Mouse (Mus musculus): ENCODE data around the gene Dnaaf2. TPM values are rescaled to one million over a fixed set of nuclear protein-coding genes. Genes with fewer than 3 reads are reported as not detected.

Dnaaf2 gene
- polyA plus RNA-seq, 1 experiment from 2014 or later: 11.3 TPM

DNA sequence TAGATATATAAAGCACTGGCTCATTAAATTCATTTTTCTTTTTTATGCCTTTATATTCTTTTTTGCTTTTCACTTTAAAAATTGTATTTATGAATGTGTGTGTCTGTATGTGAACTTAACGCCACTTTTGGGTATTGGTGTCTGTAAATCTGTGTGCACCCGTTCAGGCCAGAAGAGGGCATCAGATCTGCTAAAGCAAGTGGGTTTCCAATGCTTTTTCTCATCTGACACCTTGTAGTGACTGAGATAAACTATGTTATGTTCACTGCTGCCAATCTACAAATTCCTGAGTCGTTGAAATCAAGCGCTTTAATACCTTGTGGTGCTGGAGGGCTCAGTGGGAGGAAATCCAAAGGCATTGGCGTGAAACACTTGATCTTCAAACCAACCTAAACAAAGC is 12.8 kb upstream of the Dnaaf2 start:
- WGBS: 66% methylated on average over 5 of the region's 5 CpGs
- no peak overlapping the region for H3K27ac ChIP-seq (ENCODE audit: low read depth)
- ATAC-seq (ENCODE audit: insufficient read depth) (no peak), DNase-seq (peak; percentile 52)
- H3K9ac ChIP-seq: no peak overlapping the region
- no peak overlapping the region for H3K4me3 ChIP-seq (ENCODE audit: low read depth, low read length)
- no peak overlapping the region for H3K4me2 ChIP-seq
- H3K36me3 ChIP-seq (ENCODE audit: insufficient read depth): peaks cover 77% of the 10 kb centered on the region
- no peaks in the 10 kb centered on the region for H3K9me3 ChIP-seq (ENCODE audit: low read depth, low read length)
- H3K27me3 ChIP-seq (ENCODE audit: insufficient read depth, low read length): no peaks in the 10 kb centered on the region
- peak; percentile 38; the same call in 1 of the 2 replicates for TF ChIP-seq CTCF (IDR thresholded peaks at IDR 0.05; ENCODE audit: low read depth)
- no peaks in the 10 kb centered on the region for H3K4me1 ChIP-seq (ENCODE audit: insufficient read depth)

DNA sequence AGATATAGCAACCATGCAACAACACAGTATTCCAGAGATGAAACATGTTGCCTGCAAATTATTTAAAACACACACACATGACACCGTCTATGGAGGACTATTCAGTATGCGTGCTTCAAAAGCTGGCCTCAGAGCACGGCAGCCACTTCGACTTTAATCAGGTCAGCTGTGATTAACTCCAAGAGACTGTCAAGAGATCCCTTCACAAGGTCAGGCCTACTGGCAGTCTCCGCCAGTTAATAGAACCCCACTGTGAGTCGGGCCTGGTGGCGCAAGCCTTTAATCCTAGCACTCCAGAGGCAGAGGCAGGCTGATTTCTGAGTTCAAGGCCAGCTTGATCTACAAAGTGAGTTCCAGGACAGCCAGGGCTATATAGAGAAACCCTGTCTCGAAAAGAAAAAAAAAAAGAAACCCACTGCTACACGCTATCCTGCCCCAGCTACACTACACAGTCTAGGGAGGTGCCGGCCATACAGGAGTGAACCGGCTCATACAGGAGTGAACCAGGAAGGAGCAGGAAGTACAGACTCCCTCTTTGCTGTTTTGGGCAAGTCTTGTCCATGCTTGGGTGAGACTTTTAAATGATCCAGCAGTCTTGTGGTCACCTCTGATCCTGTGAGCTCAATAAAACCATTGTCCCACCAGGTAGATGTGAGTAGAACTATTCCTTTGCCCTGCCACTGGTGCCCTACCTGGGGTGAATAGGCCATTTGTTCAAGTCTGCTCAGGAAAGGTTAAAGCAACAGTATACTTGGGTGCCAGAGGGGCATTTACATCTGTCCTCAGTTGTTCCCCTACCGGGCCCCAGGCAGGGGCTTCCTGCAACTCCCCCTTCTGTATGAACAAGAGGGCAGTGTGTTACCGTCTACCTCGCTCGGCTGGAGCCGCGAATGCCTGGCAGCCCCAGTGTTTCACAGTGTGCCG is 12.1 kb upstream of the Dnaaf2 start:
- DNase-seq (no peak), ATAC-seq (ENCODE audit: insufficient read depth) (0 out of 2 replicates have a peak, but pooled peaks have one; percentile 31)
- Histone ChIP-seq H3K4me2 (no peak overlapping the region), H3K27me3 (ENCODE audit: insufficient read depth, low read length) (no peaks in the 10 kb centered on the region), H3K9me3 (ENCODE audit: low read depth, low read length) (no peaks in the 10 kb centered on the region), H3K4me1 (ENCODE audit: insufficient read depth) (no peaks in the 10 kb centered on the region), H3K27ac (ENCODE audit: low read depth) (no peak overlapping the region), H3K36me3 (ENCODE audit: insufficient read depth) (peaks cover 75% of the 10 kb centered on the region), H3K4me3 (ENCODE audit: low read depth, low read length) (no peak overlapping the region), H3K9ac (no peak overlapping the region)
- no peak for TF ChIP-seq CTCF (IDR thresholded peaks at IDR 0.05; ENCODE audit: low read depth)
- WGBS: 88% methylated on average over 18 of the region's 18 CpGs

DNA sequence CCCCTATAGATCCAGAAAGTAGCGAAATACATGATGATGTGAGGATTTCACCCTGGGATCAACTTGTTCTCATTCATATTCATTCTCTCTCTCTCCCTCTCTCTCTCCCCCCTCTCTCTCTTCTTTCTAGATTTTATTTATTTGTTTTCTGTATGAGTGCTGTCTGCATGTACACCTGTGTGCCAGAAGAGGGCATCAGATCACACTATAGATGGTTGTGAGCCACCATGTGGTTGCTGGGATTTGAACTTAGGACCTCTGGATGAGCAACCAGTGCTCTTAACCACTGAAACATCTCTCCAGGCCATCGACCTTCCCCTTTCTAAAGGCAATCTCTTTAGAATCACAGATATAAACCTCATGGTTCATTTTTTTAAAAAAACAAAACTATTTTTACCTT is 10.3 kb upstream of the Dnaaf2 start:
- H3K4me1 ChIP-seq (ENCODE audit: insufficient read depth): no peaks in the 10 kb centered on the region
- no peaks in the 10 kb centered on the region for H3K27me3 ChIP-seq (ENCODE audit: insufficient read depth, low read length)
- no peak overlapping the region for H3K27ac ChIP-seq (ENCODE audit: low read depth)
- no peak overlapping the region for H3K4me2 ChIP-seq
- DNase-seq: no peak
- WGBS: 87% methylated on average over 2 of the region's 2 CpGs
- no peak overlapping the region for H3K9ac ChIP-seq
- ATAC-seq (ENCODE audit: insufficient read depth): no peak
- H3K9me3 ChIP-seq (ENCODE audit: low read depth, low read length): no peaks in the 10 kb centered on the region
- no peak overlapping the region for H3K4me3 ChIP-seq (ENCODE audit: low read depth, low read length)
- peaks cover 73% of the 10 kb centered on the region for H3K36me3 ChIP-seq (ENCODE audit: insufficient read depth)
- TF ChIP-seq CTCF (IDR thresholded peaks at IDR 0.05; ENCODE audit: low read depth): peak; percentile 24; the same call in 1 of the 2 replicates

DNA sequence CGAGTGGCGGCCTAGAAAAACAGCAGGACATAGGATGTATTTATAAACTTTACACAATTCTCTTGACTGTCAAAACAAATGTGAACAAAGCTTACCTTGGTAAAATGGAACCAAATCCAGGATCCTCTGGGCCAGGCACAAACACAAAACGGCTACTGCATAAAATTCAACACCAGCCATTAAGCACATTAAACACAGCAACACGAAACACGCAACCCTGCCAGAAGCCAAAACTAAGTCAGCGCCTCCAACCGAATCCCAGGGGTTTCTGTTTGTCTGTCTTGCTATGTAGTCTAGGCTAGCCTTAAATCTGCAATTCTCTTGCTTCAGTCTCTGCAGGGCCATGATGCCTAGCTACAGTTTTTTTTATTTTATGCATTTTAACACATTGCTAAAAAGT is 9.7 kb upstream of the Dnaaf2 start:
- Histone ChIP-seq H3K27ac (ENCODE audit: low read depth) (no peak overlapping the region), H3K4me2 (no peak overlapping the region), H3K4me3 (ENCODE audit: low read depth, low read length) (no peak overlapping the region), H3K9me3 (ENCODE audit: low read depth, low read length) (no peaks in the 10 kb centered on the region), H3K4me1 (ENCODE audit: insufficient read depth) (no peaks in the 10 kb centered on the region), H3K36me3 (ENCODE audit: insufficient read depth) (peaks cover 75% of the 10 kb centered on the region), H3K9ac (no peak overlapping the region), H3K27me3 (ENCODE audit: insufficient read depth, low read length) (no peaks in the 10 kb centered on the region)
- no peak for TF ChIP-seq CTCF (IDR thresholded peaks at IDR 0.05; ENCODE audit: low read depth)
- ATAC-seq (ENCODE audit: insufficient read depth) (no peak), DNase-seq (no peak)
- WGBS: 94% methylated on average over 7 of the region's 7 CpGs

DNA sequence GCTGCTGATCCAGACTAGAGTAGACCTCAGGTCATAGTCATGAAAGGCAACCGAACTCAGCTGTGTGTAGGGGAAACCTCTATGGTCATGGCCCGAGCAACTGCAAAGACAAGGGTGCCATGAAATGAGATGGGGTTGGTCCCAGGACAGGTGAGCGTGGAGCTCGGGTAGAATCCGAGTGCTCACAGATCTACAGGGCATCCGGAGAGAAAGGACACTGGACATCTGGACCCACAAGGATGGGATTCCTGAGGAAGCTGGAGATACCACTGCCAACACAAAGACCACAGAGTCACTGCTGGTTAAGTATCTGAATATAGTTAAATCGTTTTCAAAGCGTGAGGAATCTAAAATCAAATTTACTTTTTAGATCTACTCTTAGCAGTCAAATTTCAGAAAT is 9.2 kb upstream of the Dnaaf2 start:
- no peaks in the 10 kb centered on the region for H3K9me3 ChIP-seq (ENCODE audit: low read depth, low read length)
- peaks cover 74% of the 10 kb centered on the region for H3K36me3 ChIP-seq (ENCODE audit: insufficient read depth)
- H3K4me1 ChIP-seq (ENCODE audit: insufficient read depth): no peaks in the 10 kb centered on the region
- no peak overlapping the region for H3K4me2 ChIP-seq
- TF ChIP-seq CTCF (IDR thresholded peaks at IDR 0.05; ENCODE audit: low read depth): no peak
- DNase-seq (no peak), ATAC-seq (ENCODE audit: insufficient read depth) (no peak)
- no peak overlapping the region for H3K4me3 ChIP-seq (ENCODE audit: low read depth, low read length)
- H3K9ac ChIP-seq: no peak overlapping the region
- WGBS: 93% methylated on average over 8 of the region's 8 CpGs
- no peaks in the 10 kb centered on the region for H3K27me3 ChIP-seq (ENCODE audit: insufficient read depth, low read length)
- no peak overlapping the region for H3K27ac ChIP-seq (ENCODE audit: low read depth)

DNA sequence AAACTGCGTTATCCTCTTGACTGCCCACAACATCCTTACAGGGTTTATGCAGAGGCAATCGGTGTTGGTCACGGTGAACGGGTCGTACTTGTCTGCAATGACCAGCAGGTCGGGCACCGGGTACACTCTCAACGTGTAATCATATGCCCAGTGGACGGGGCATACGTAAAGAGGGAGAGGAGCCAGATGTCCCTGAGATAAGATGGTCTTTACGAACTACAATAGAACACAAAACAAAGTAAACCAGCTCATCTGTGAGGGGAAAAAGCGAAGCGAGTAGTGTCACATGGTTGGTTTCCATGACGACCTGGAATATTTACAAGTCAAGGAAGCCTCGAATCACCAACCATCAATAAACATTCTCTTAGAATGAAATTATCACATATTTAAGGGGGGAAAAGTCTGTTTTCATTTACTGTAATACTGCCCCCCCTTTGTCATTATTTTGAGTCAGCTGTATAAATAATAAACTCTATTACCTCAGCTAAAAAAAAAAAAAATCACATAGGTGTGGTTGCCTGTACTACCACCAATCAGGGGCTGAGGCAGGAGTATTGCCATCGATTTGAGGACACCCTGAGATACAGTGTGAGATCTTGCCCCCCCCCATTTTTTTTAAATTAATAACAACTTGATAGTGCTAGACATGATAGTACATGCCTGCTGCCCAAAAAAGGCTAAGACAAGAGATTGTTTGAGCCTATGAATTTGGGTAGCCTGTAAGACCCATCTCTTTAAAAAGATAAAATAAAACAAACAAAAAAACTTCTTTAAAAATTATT is 6.0 kb upstream of the Dnaaf2 start, which contains the start of gene Gm49384:
Gene Gm49384 (minus strand): TSS at position 216 of the 782 bp plus-strand sequence.
- Histone ChIP-seq H3K4me2 (no peak within 1 kb of the TSS), H3K9ac (no peak within 1 kb of the TSS), H3K27me3 (ENCODE audit: insufficient read depth, low read length) (no peaks in the 10 kb centered on the region), H3K36me3 (ENCODE audit: insufficient read depth) (peaks cover 73% of the 10 kb centered on the region), H3K9me3 (ENCODE audit: low read depth, low read length) (no peaks in the 10 kb centered on the region), H3K27ac (ENCODE audit: low read depth) (no peak within 1 kb of the TSS), H3K4me1 (ENCODE audit: insufficient read depth) (no peaks in the 10 kb centered on the region), H3K4me3 (ENCODE audit: low read depth, low read length) (no peak within 1 kb of the TSS)
- WGBS: 81% methylated on average over 16 of the region's 16 CpGs
- no peak for ATAC-seq (ENCODE audit: insufficient read depth)
- TF ChIP-seq CTCF (IDR thresholded peaks at IDR 0.05; ENCODE audit: low read depth): no peak
- peak; percentile 46 for DNase-seq

DNA sequence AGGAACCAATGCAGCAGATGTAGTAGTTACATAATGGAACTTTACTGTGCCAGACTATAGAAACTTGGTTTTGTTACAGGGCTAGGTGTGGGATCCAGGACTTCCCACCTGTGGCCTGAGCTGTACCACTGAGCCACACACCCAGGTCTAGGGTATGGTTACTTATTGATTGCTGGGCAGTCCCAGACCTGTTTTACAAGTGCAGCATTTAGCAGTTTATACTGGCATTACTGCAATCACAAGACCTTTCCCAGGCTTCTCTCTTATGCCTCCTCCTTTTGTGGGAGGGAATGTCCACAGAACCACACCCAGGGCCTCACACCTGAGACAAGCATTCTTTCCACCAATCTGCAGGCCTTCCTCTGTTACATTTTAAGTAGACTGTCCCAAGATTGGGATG is 756 bp upstream of the Dnaaf2 start:
- H3K4me2 ChIP-seq: peak overlapping the region; percentile 98
- H3K4me1 ChIP-seq (ENCODE audit: insufficient read depth): no peaks in the 10 kb centered on the region
- DNase-seq (no peak), ATAC-seq (ENCODE audit: insufficient read depth) (no peak)
- H3K9me3 ChIP-seq (ENCODE audit: low read depth, low read length): no peaks in the 10 kb centered on the region
- H3K9ac ChIP-seq: peak overlapping the region; percentile 20; the same call in 1 of the 2 replicates
- H3K27ac ChIP-seq (ENCODE audit: low read depth): no peak overlapping the region
- peak overlapping the region; percentile 97 for H3K4me3 ChIP-seq (ENCODE audit: low read depth, low read length)
- peaks cover 41% of the 10 kb centered on the region for H3K36me3 ChIP-seq (ENCODE audit: insufficient read depth)
- H3K27me3 ChIP-seq (ENCODE audit: insufficient read depth, low read length): no peaks in the 10 kb centered on the region
- no peak for TF ChIP-seq CTCF (IDR thresholded peaks at IDR 0.05; ENCODE audit: low read depth)
